Mouse (Mus musculus) liver, postnatal 0 days (tissue): ENCODE measurements around the gene Elmo3.

Experiments used
- CTCF ChIP-seq: sonication (generic); IDR thresholded peaks from 2 replicates; pipeline ENCODE4 v1.5.1; 2016; ENCODE audit warnings: antibody characterized with exemption, low read depth
- EP300 ChIP-seq: IDR thresholded peaks from 2 replicates; pipeline ENCODE4 v1.6.1; 2016; ENCODE audit warnings: antibody characterized with exemption, low read depth, mild to moderate bottlenecking

DNA sequence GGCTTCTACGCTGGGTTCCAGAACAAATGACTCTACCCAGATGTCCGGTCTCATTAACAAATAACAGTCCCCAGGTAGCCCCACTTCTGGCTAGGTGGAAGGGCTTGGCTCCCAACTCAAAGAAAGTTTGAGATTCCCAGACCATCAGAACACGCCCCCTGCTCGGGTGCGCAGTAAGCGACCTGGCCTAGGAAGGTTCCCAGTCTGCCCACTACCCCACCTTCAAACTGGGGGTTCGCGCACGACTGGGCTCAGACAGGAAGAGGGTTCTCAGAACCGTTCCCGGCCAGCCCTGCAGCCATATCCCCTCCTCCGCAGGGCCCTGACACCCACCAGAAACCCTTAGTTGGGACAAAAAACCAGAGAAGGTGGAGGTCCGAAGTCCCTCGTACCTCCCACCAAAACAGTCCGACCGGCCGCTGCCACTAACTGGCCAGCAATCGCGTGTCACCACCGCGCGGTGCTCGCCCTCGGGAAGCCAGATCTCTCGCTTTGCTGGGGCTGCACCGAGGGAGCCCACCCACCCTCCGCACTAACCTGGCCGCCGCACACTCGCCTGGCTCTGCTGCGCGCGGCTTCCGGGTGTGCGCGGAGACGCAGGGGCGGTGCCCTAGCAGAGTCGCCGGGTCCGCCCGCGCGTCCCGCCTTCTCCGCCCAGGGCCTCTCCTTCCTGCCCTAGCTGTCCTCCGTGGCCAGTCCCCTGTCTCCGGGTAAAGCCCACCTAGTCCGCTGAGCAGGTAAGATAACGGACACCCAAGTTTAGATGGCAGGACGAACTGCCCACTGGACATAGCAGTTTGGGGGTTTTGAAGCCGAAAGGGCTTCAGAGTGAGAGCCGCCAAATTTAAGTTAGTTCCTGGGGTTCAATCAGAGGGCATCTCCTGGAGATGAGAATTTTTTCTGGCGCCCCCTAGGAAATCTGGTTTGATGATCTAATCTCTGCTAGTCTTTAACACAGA lies 41.1 kb upstream of the Elmo3 start, which contains the start of the genes Tradd and Fbxl8:
- no peak for TF ChIP-seq CTCF
- no peak for TF ChIP-seq EP300
